Mouse (Mus musculus) stomach, embryonic 14.5 days (tissue): ENCODE data around the gene Exosc3. TPM values are rescaled to one million over a fixed set of nuclear protein-coding genes. Genes with fewer than 3 reads are reported as not detected.

Experiments used
- ATAC-seq: fragments of 200-750 bp; cut with Nextera tagmentation; 2 replicates; pipeline ENCODE4 v1.8.0; 2017; ENCODE audit warnings: low read depth, moderate TSS enrichment; ENCODE audit not compliant: insufficient number of reproducible peaks, insufficient read depth, low FRiP score
- H3K27ac ChIP-seq: fragments of 300-500 bp; sonication (generic); 2 replicates; pipeline ENCODE4 v1.5.1; 2014; ENCODE audit warnings: mild to moderate bottlenecking, low read length, moderate library complexity, mixed read lengths
- H3K27me3 ChIP-seq: fragments of 300-500 bp; sonication (generic); 2 replicates; pipeline ENCODE4 v1.6.1; 2014; ENCODE audit warnings: low read length, control low read depth, mixed read lengths; ENCODE audit not compliant: control insufficient read depth, insufficient read depth
- H3K36me3 ChIP-seq: fragments of 300-500 bp; sonication (generic); 2 replicates; pipeline ENCODE4 v1.6.1; 2014; ENCODE audit warnings: mild to moderate bottlenecking, control low read depth, low read length, moderate library complexity, mixed read lengths; ENCODE audit not compliant: control insufficient read depth, insufficient read depth
- H3K4me1 ChIP-seq: fragments of 300-500 bp; sonication (generic); 2 replicates; pipeline ENCODE4 v1.6.1; 2014; ENCODE audit warnings: low read length, control low read depth, mixed read lengths; ENCODE audit not compliant: control insufficient read depth, insufficient read depth
- H3K4me2 ChIP-seq: fragments of 300-500 bp; sonication (generic); replicated peaks from 2 replicates; pipeline ENCODE4 v1.6.1; 2014; ENCODE audit warnings: low read depth, low read length, control low read depth
- H3K4me3 ChIP-seq: fragments of 300-500 bp; sonication (generic); 2 replicates; pipeline ENCODE4 v1.5.1; 2014; ENCODE audit warnings: low read depth, low read length, control low read depth
- H3K9ac ChIP-seq: fragments of 300-500 bp; sonication (generic); replicated peaks from 2 replicates; pipeline ENCODE4 v1.6.1; 2014; ENCODE audit warnings: low read depth, mild to moderate bottlenecking, control low read depth, low read length, moderate library complexity, mixed read lengths
- H3K9me3 ChIP-seq: fragments of 300-500 bp; sonication (generic); 2 replicates; pipeline ENCODE4 v1.6.1; 2016; ENCODE audit warnings: low read depth, low read length, control low read depth; ENCODE audit not compliant: control insufficient read depth
- WGBS: fragments of 180-500 bp; shearing (Covaris S2); extraction: QIAGEN DNeasy Blood & Tissue Kit; methylation state at CpG from one replicate; pipeline ENCODE4 v1.1.7; 2014; 5-methylcytosine and 5-hydroxymethylcytosine counted together
- polyA plus RNA-seq: library from polyadenylated mRNA; unstranded; fragments of >200 nt; fragmentation: Nextera tagmentation; extraction: Ambion mirVana; gene quantifications from 2 replicates; pipeline ENCODE4 v1.2.1, GENCODE M21; 2014

Exosc3 gene
- polyA plus RNA-seq, 1 experiment from 2014 or later, result 71.9 TPM

DNA sequence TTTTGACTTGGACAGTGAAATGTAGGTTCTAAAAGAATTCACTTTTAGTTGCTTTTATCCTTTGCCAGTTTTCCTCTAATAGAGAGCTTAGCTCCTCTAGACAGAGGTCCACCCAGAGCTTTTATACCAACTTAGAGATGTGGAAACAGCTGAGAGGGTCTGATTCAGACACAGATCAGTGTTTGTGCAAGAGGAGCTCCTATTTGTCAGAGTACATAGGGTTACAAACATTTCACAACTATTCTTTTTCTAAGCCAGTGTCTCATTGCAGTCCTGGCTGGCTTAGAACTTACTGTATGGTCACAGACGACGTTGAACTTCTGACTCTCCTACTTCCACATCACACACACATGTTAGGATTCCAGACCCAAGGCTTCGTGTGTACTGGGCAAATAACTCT is 14.1 kb upstream of the Exosc3 start:
- H3K36me3 ChIP-seq, result peaks cover 16% of the 10 kb centered on the region
- no peaks in the 10 kb centered on the region for H3K27me3 ChIP-seq
- H3K4me3 ChIP-seq, result no peak overlapping the region
- 87% methylated on average over 3 of the region's 3 CpGs for WGBS
- no peaks in the 10 kb centered on the region for H3K9me3 ChIP-seq
- H3K4me1 ChIP-seq, result no peaks in the 10 kb centered on the region
- no peak overlapping the region for H3K9ac ChIP-seq
- H3K27ac ChIP-seq, result no peak overlapping the region
- ATAC-seq, result no peak
- H3K4me2 ChIP-seq, result no peak overlapping the region

- Histone ChIP-seq H3K36me3 (no peaks in the 10 kb centered on the region), H3K4me2 (peak within 1 kb of the TSS; percentile 53), H3K4me3 (peak within 1 kb of the TSS; percentile 94), H3K27me3 (no peaks in the 10 kb centered on the region), H3K27ac (peak within 1 kb of the TSS; percentile 98), H3K9ac (peak within 1 kb of the TSS; percentile 98), H3K9me3 (no peaks in the 10 kb centered on the region), H3K4me1 (peaks cover 18% of the 10 kb centered on the region)
- under 1% methylated on average over 42 of the region's 42 CpGs for WGBS
- ATAC-seq, result peak; percentile 94
Observed at GRCm38 (mm10) chr4:45341669-45342249, 773 bp downstream of the Exosc3 start, which contains the start of gene Dcaf10. Dcaf10 (plus strand) TSS chr4:45342101.

DNA sequence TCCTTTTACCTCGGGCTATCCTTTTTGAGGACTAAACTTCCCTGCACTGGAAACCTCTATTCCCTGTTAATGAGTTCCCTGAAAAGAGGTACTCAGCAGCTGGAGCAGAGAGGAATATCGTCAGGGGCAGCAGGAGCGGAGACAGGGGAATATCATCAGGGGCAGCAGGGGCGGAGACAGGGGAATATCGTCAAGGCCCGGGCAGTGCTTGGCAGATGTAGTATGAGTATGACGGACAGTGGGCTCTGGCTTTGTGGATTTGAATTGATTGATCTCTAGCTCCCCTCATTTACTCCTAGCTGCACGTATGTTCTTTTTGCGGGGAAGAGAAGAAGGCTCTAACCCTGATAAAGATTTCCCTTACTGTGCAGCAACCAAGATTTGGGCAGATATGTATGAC is 1.3 kb downstream of the Exosc3 start:
- no peaks in the 10 kb centered on the region for H3K9me3 ChIP-seq
- no peaks in the 10 kb centered on the region for H3K36me3 ChIP-seq
- WGBS, result 55% methylated on average over 9 of the region's 9 CpGs

GRCm38 (mm10) chr4:45332466-45332865 is 10.1 kb downstream of the Exosc3 start:
- H3K4me2 ChIP-seq, result no peak overlapping the region
- no peaks in the 10 kb centered on the region for H3K27me3 ChIP-seq
- H3K4me3 ChIP-seq, result no peak overlapping the region
- no peak overlapping the region for H3K27ac ChIP-seq
- ATAC-seq, result no peak
- H3K9me3 ChIP-seq, result no peaks in the 10 kb centered on the region
- H3K4me1 ChIP-seq, result no peaks in the 10 kb centered on the region
- H3K36me3 ChIP-seq, result no peaks in the 10 kb centered on the region
- H3K9ac ChIP-seq, result no peak overlapping the region
- 68% methylated on average over 3 of the region's 3 CpGs for WGBS

More for the DNA sequence above, 1.3 kb downstream of the Exosc3 start:
- Histone ChIP-seq H3K27ac (peak overlapping the region; percentile 98), H3K4me3 (peak overlapping the region; percentile 94), H3K9ac (peak overlapping the region; percentile 98; the same call in 1 of the 2 replicates), H3K27me3 (no peaks in the 10 kb centered on the region), H3K4me1 (peaks cover 18% of the 10 kb centered on the region), H3K4me2 (peak overlapping the region; percentile 53)
- ATAC-seq, result no peak

DNA sequence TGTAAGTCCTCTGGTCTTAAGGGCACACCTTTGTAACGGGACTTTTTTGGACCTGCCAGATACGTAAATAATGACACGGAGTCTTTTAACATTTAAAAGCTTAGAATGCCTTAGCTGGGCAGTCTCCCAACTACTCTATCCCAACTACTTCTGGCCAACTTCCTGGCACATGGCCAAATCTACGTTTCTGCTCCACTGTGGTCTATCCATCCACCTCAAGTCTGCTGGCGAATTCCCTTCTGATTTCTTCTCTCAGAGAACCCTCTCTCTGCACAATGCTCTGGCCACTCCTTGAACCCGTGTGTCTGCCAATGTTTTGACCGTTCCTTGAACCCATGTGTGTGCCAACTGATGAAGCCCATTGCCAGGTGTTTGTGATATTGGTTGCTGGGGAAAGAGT is 11.4 kb downstream of the Exosc3 start:
- Histone ChIP-seq H3K9ac (no peak overlapping the region), H3K4me3 (no peak overlapping the region), H3K4me1 (no peaks in the 10 kb centered on the region), H3K9me3 (no peaks in the 10 kb centered on the region), H3K27me3 (no peaks in the 10 kb centered on the region), H3K27ac (no peak overlapping the region), H3K36me3 (no peaks in the 10 kb centered on the region), H3K4me2 (no peak overlapping the region)
- 70% methylated on average over 7 of the region's 7 CpGs for WGBS
- ATAC-seq, result no peak

DNA sequence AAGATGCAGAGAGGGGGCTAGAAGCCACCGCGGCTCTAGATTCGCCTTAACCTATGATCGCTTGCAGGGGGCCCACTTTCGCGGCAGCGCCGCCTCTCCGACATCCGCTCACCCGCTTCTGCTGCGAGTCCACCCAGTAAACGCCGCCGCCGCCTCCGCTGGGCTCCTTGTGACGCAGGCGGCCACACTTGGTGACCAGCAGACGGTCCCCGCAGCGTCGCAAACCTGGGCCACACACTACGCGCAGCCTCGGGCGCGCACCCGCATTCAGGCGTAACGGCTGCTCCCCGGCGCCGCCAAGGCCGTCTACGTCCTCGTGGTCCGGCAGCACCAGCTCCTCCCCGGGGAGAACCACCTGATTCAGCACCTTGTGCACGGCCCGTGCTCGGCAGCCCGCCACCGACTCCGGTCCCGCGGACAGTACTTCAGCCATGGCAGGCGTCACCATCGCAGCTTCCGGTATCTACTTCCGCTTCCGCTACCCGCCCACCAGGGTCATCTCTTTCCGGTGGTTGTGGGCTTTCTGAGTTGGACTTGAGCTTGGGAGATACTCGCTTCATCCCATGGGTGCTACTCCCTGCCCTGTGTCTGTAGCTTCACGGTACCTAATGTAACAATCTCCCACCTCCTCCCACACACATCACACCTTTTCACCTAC is 22.2 kb downstream of the Exosc3 start:
- peak overlapping the region; percentile 84 for H3K4me3 ChIP-seq
- H3K27ac ChIP-seq, result peak overlapping the region; percentile 75
- H3K36me3 ChIP-seq, result peaks cover 20% of the 10 kb centered on the region; the same call in 1 of the 2 replicates
- H3K9ac ChIP-seq, result peak overlapping the region; percentile 79
- H3K9me3 ChIP-seq, result no peaks in the 10 kb centered on the region
- peak; percentile 85 for ATAC-seq
- peak overlapping the region; percentile 55 for H3K4me2 ChIP-seq
- peaks cover 7% of the 10 kb centered on the region; the same call in 1 of the 2 replicates for H3K4me1 ChIP-seq
- under 1% methylated on average over 56 of the region's 56 CpGs for WGBS
- H3K27me3 ChIP-seq, result no peaks in the 10 kb centered on the region

DNA sequence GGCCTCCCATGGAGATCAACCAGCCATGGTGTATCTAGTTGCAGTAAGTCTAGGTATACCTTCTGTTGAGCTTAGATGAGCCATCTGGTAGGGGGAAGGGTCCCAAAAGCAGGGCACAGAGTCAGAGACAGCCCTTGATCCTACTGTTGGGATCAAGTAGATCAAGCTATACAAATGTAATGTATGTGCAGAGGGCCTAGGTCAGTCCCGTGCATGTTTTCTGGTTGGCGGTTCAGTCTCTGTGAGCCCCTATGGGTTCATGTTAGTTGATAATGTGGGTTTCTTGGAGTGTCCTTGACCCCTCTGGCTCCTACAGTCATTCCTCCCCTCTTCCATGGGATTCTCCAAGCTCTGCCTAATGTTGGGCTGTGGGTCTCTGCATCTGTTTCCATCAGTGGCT is 31.5 kb downstream of the Exosc3 start:
- H3K27ac ChIP-seq, result no peak overlapping the region
- 98% methylated on average over 2 of the region's 2 CpGs for WGBS
- H3K4me3 ChIP-seq, result no peak overlapping the region
- no peak overlapping the region for H3K4me2 ChIP-seq
- H3K9ac ChIP-seq, result no peak overlapping the region
- no peaks in the 10 kb centered on the region for H3K9me3 ChIP-seq
- no peaks in the 10 kb centered on the region for H3K4me1 ChIP-seq
- no peak for ATAC-seq
- no peaks in the 10 kb centered on the region for H3K27me3 ChIP-seq
- peaks cover 17% of the 10 kb centered on the region; the same call in 1 of the 2 replicates for H3K36me3 ChIP-seq

DNA sequence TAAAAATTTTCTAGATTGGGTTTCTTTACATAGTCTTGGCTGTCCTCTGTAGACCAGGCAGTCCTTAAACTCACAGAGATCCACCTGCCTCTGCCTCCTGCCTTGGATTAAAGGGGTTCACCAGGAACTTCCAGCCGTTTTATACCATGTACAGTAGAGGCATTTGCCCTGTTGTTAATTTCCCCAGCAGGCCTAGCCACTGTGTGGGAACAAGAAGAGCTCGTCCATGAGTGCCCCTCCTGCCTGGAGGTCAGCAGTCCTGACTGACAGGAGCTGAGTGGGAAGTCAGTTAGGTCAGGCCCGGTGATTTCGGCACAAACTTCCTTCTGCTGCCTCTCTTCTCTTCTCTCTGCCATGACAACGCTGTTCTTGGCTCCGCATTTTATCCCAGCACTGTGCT is 33.9 kb downstream of the Exosc3 start:
- Histone ChIP-seq H3K4me2 (no peak overlapping the region), H3K36me3 (peaks cover 18% of the 10 kb centered on the region), H3K4me1 (no peaks in the 10 kb centered on the region), H3K4me3 (no peak overlapping the region), H3K27ac (no peak overlapping the region), H3K9me3 (no peaks in the 10 kb centered on the region), H3K27me3 (no peaks in the 10 kb centered on the region), H3K9ac (no peak overlapping the region)
- WGBS, result 89% methylated on average over 6 of the region's 6 CpGs
- no peak for ATAC-seq
